Mouse (Mus musculus): ENCODE results near the gene Atp5d. TPM values are rescaled to one million over a fixed set of nuclear protein-coding genes. Genes with fewer than 3 reads are reported as not detected.

Atp5d gene
- polyA plus RNA-seq, 1 experiment, result 242 TPM

- Histone ChIP-seq H3K9me3 (replicated peaks; ENCODE audit: control insufficient read depth, insufficient read depth, low read length, poor library complexity, severe bottlenecking) (no peaks in the 10 kb centered on the region), H3K9ac (ENCODE audit: low read depth, poor library complexity, severe bottlenecking) (peak within 1 kb of the TSS; percentile 98)
- TF ChIP-seq EP300 (IDR thresholded peaks at IDR 0.05; ENCODE audit: insufficient read depth, low read depth, low read length), result 0 out of 2 replicates have a peak, but pooled peaks have one; percentile 41
- no peak for TF ChIP-seq CTCF (IDR thresholded peaks at IDR 0.05; ENCODE audit: low read depth, low read length)
- TF ChIP-seq POLR2A (IDR thresholded peaks at IDR 0.05; ENCODE audit: insufficient read depth, low read length), result peak; percentile 78
Observed at GRCm38 (mm10) chr10:80115290-80115943, 23.0 kb upstream of the Atp5d start, which contains the start of gene Stk11. TSS of gene Stk11 (plus strand) at chr10:80115803.

GRCm38 (mm10) chr10:80115944-80116335 lies 22.5 kb upstream of the Atp5d start:
- Histone ChIP-seq H3K4me1 (ENCODE audit: control insufficient read depth, insufficient read depth, low read length) (peaks cover 6% of the 10 kb centered on the region), H3K9me3 (replicated peaks; ENCODE audit: control insufficient read depth, insufficient read depth, low read length, poor library complexity, severe bottlenecking) (no peaks in the 10 kb centered on the region), H3K9ac (ENCODE audit: low read depth, poor library complexity, severe bottlenecking) (peak overlapping the region; percentile 98), H3K27ac (ENCODE audit: insufficient read depth, low read length) (no peak overlapping the region), H3K36me3 (ENCODE audit: control insufficient read depth, insufficient read depth, low read length, poor library complexity, severe bottlenecking) (peaks cover 7% of the 10 kb centered on the region; the same call in 1 of the 2 replicates), H3K27me3 (ENCODE audit: control insufficient read depth, insufficient read depth, low read length, poor library complexity, severe bottlenecking) (no peaks in the 10 kb centered on the region), H3K4me3 (ENCODE audit: low read depth, low read length) (peak overlapping the region; percentile 82)
- TF ChIP-seq CTCF (IDR thresholded peaks at IDR 0.05; ENCODE audit: low read depth, low read length) (no peak), EP300 (IDR thresholded peaks at IDR 0.05; ENCODE audit: insufficient read depth, low read depth, low read length) (no peak), POLR2A (IDR thresholded peaks at IDR 0.05; ENCODE audit: insufficient read depth, low read length) (no peak)

More at GRCm38 (mm10) chr10:80115290-80115943, 23.0 kb upstream of the Atp5d start, which contains the start of gene Stk11:
- Histone ChIP-seq H3K4me3 (ENCODE audit: low read depth, low read length) (peak within 1 kb of the TSS; percentile 82), H3K4me1 (ENCODE audit: control insufficient read depth, insufficient read depth, low read length) (peaks cover 6% of the 10 kb centered on the region), H3K27ac (ENCODE audit: insufficient read depth, low read length) (peak within 1 kb of the TSS; percentile 12), H3K36me3 (ENCODE audit: control insufficient read depth, insufficient read depth, low read length, poor library complexity, severe bottlenecking) (peaks cover 7% of the 10 kb centered on the region; the same call in 1 of the 2 replicates), H3K27me3 (ENCODE audit: control insufficient read depth, insufficient read depth, low read length, poor library complexity, severe bottlenecking) (no peaks in the 10 kb centered on the region)

- Histone ChIP-seq H3K9me3 (replicated peaks; ENCODE audit: control insufficient read depth, insufficient read depth, low read length, poor library complexity, severe bottlenecking) (no peaks in the 10 kb centered on the region), H3K27ac (ENCODE audit: insufficient read depth, low read length) (no peak overlapping the region), H3K36me3 (ENCODE audit: control insufficient read depth, insufficient read depth, low read length, poor library complexity, severe bottlenecking) (peaks cover 7% of the 10 kb centered on the region; the same call in 1 of the 2 replicates), H3K9ac (ENCODE audit: low read depth, poor library complexity, severe bottlenecking) (peak overlapping the region; percentile 98), H3K27me3 (ENCODE audit: control insufficient read depth, insufficient read depth, low read length, poor library complexity, severe bottlenecking) (no peaks in the 10 kb centered on the region), H3K4me3 (ENCODE audit: low read depth, low read length) (peak overlapping the region; percentile 82), H3K4me1 (ENCODE audit: control insufficient read depth, insufficient read depth, low read length) (peaks cover 6% of the 10 kb centered on the region)
- TF ChIP-seq EP300 (IDR thresholded peaks at IDR 0.05; ENCODE audit: insufficient read depth, low read depth, low read length) (no peak), POLR2A (IDR thresholded peaks at IDR 0.05; ENCODE audit: insufficient read depth, low read length) (no peak), CTCF (IDR thresholded peaks at IDR 0.05; ENCODE audit: low read depth, low read length) (no peak)
Observed at GRCm38 (mm10) chr10:80116563-80116926, 21.9 kb upstream of the Atp5d start.

GRCm38 (mm10) chr10:80116927-80117691 lies 21.3 kb upstream of the Atp5d start:
- Histone ChIP-seq H3K9ac (ENCODE audit: low read depth, poor library complexity, severe bottlenecking) (peak overlapping the region; percentile 98), H3K27ac (ENCODE audit: insufficient read depth, low read length) (no peak overlapping the region), H3K4me3 (ENCODE audit: low read depth, low read length) (peak overlapping the region; percentile 82), H3K36me3 (ENCODE audit: control insufficient read depth, insufficient read depth, low read length, poor library complexity, severe bottlenecking) (peaks cover 7% of the 10 kb centered on the region; the same call in 1 of the 2 replicates), H3K27me3 (ENCODE audit: control insufficient read depth, insufficient read depth, low read length, poor library complexity, severe bottlenecking) (no peaks in the 10 kb centered on the region), H3K4me1 (ENCODE audit: control insufficient read depth, insufficient read depth, low read length) (peaks cover 6% of the 10 kb centered on the region), H3K9me3 (replicated peaks; ENCODE audit: control insufficient read depth, insufficient read depth, low read length, poor library complexity, severe bottlenecking) (no peaks in the 10 kb centered on the region)
- TF ChIP-seq CTCF (IDR thresholded peaks at IDR 0.05; ENCODE audit: low read depth, low read length), result no peak
- TF ChIP-seq POLR2A (IDR thresholded peaks at IDR 0.05; ENCODE audit: insufficient read depth, low read length), result no peak
- no peak for TF ChIP-seq EP300 (IDR thresholded peaks at IDR 0.05; ENCODE audit: insufficient read depth, low read depth, low read length)

GRCm38 (mm10) chr10:80117736-80118135 lies 20.7 kb upstream of the Atp5d start:
- peak overlapping the region; percentile 82 for H3K4me3 ChIP-seq (ENCODE audit: low read depth, low read length)
- no peaks in the 10 kb centered on the region for H3K9me3 ChIP-seq (replicated peaks; ENCODE audit: control insufficient read depth, insufficient read depth, low read length, poor library complexity, severe bottlenecking)
- H3K9ac ChIP-seq (ENCODE audit: low read depth, poor library complexity, severe bottlenecking), result peak overlapping the region; percentile 98
- TF ChIP-seq CTCF (IDR thresholded peaks at IDR 0.05; ENCODE audit: low read depth, low read length) (no peak), POLR2A (IDR thresholded peaks at IDR 0.05; ENCODE audit: insufficient read depth, low read length) (no peak), EP300 (IDR thresholded peaks at IDR 0.05; ENCODE audit: insufficient read depth, low read depth, low read length) (no peak)
- H3K4me1 ChIP-seq (ENCODE audit: control insufficient read depth, insufficient read depth, low read length), result peaks cover 6% of the 10 kb centered on the region
- H3K36me3 ChIP-seq (ENCODE audit: control insufficient read depth, insufficient read depth, low read length, poor library complexity, severe bottlenecking), result peaks cover 7% of the 10 kb centered on the region; the same call in 1 of the 2 replicates
- no peaks in the 10 kb centered on the region for H3K27me3 ChIP-seq (ENCODE audit: control insufficient read depth, insufficient read depth, low read length, poor library complexity, severe bottlenecking)
- H3K27ac ChIP-seq (ENCODE audit: insufficient read depth, low read length), result no peak overlapping the region
